Comparison of ENCODE assay signal across 11 mouse cellular contexts in genomic region chr6:113281676-113282075, GRCm38 (mm10). TPM values are rescaled to one million over a fixed set of nuclear protein-coding genes. Genes with fewer than 3 reads are reported as not detected.
DNase-seq lines count a peak whose midpoint lies in the region; ATAC-seq lines count a peak whose summit lies in the region.
"Had no signal": no experiment of that assay in that cellular context is flagged by ENCODE, and none has a peak within 500 bp of the region (broad histone marks: within the 10 kb centered on the region; RNA-seq: fewer than 3 reads in every experiment).

No protein-coding gene starts in this region.

- no peak for DNase-seq in liver, embryonic 11.5 days (ENCODE audit: low spot score)
- DNase-seq in liver = no peak
- no peak for DNase-seq in forebrain, embryonic 14.5 days (ENCODE audit: low spot score)
- DNase-seq in layer of hippocampus, adult 9-11 months = no peak
- no peak for DNase-seq in left cerebral cortex, postnatal 14 days (ENCODE audit: low spot score in 2 of 2)
- no peak for DNase-seq in lung, adult 18-20 months

- intact Hi-C loops in left cerebral cortex, postnatal 14 days (cut with DNase I) = no loop called here

- no peak overlapping the region for H3K4me3 ChIP-seq in liver, embryonic 11.5 days (ENCODE audit: low read depth, low read length)
- H3K4me3 ChIP-seq in forebrain, embryonic 14.5 days (ENCODE audit: low read depth, low read length) = no peak overlapping the region
- peak overlapping the region; percentile 43 for H3K4me3 ChIP-seq in hindbrain, embryonic 15.5 days
- H3K4me3 ChIP-seq in midbrain, embryonic 16.5 days (ENCODE audit: low read depth, low read length) = peak overlapping the region; percentile 44

- no peaks in the 10 kb centered on the region for H3K9me3 ChIP-seq in liver, embryonic 11.5 days (ENCODE audit: control insufficient read depth, low read length)
- no peaks in the 10 kb centered on the region for H3K9me3 ChIP-seq in forebrain, embryonic 14.5 days (replicated peaks; ENCODE audit: control insufficient read depth, low read length)
- H3K9me3 ChIP-seq in hindbrain, embryonic 15.5 days = no peaks in the 10 kb centered on the region
- no peaks in the 10 kb centered on the region for H3K9me3 ChIP-seq in midbrain, embryonic 16.5 days (replicated peaks; ENCODE audit: control insufficient read depth, low read length, poor library complexity, severe bottlenecking)
- H3K9me3 ChIP-seq: G1E; limb, embryonic 13.5 days had no signal

- H3K36me3 ChIP-seq in liver, embryonic 11.5 days (ENCODE audit: control insufficient read depth, insufficient read depth, low read length) = peaks cover 2% of the 10 kb centered on the region; the same call in 1 of the 2 replicates
- H3K36me3 ChIP-seq in forebrain, embryonic 14.5 days (ENCODE audit: control insufficient read depth, insufficient read depth, low read length) = peaks cover 28% of the 10 kb centered on the region
- peaks cover 13% of the 10 kb centered on the region; the same call in 1 of the 2 replicates for H3K36me3 ChIP-seq in hindbrain, embryonic 15.5 days
- H3K36me3 ChIP-seq in midbrain, embryonic 16.5 days (ENCODE audit: control insufficient read depth, insufficient read depth, low read length) = peaks cover 20% of the 10 kb centered on the region

- peak; percentile 37; the same call in 1 of the 2 replicates for ATAC-seq in liver, embryonic 11.5 days (replicated peaks; ENCODE audit: low FRiP score)
- 0 out of 2 replicates have a peak, but pooled peaks have one; percentile 24 for ATAC-seq in forebrain, embryonic 14.5 days
- ATAC-seq in hindbrain, embryonic 15.5 days (ENCODE audit: low FRiP score, low read depth) = peak; percentile 53; the same call in 1 of the 2 replicates
- ATAC-seq in midbrain, embryonic 16.5 days = no peak

- H3K4me1 ChIP-seq in liver, embryonic 11.5 days (replicated peaks; ENCODE audit: control insufficient read depth, insufficient read depth, low read length) = no peaks in the 10 kb centered on the region
- peaks cover 5% of the 10 kb centered on the region; the same call in 1 of the 2 replicates for H3K4me1 ChIP-seq in forebrain, embryonic 14.5 days (ENCODE audit: control insufficient read depth, insufficient read depth, low read length)
- H3K4me1 ChIP-seq in hindbrain, embryonic 15.5 days (replicated peaks) = peaks cover 16% of the 10 kb centered on the region
- H3K4me1 ChIP-seq in midbrain, embryonic 16.5 days (ENCODE audit: control insufficient read depth, insufficient read depth, low read length) = peaks cover 12% of the 10 kb centered on the region

- H3K4me2 ChIP-seq in liver, embryonic 11.5 days = no peak overlapping the region
- H3K4me2 ChIP-seq in forebrain, embryonic 14.5 days (ENCODE audit: low read length) = peak overlapping the region; percentile 50; the same call in 1 of the 2 replicates
- H3K4me2 ChIP-seq in hindbrain, embryonic 15.5 days = peak overlapping the region; percentile 89
- peak overlapping the region; percentile 83 for H3K4me2 ChIP-seq in midbrain, embryonic 16.5 days (ENCODE audit: low read length)

- no peak overlapping the region for H3K27ac ChIP-seq in liver, embryonic 11.5 days (ENCODE audit: low read depth, low read length)
- no peak overlapping the region for H3K27ac ChIP-seq in forebrain, embryonic 14.5 days (ENCODE audit: low read depth, low read length)
- no peak overlapping the region for H3K27ac ChIP-seq in hindbrain, embryonic 15.5 days (replicated peaks)
- H3K27ac ChIP-seq in midbrain, embryonic 16.5 days (ENCODE audit: low read length) = no peak overlapping the region
- H3K27ac ChIP-seq: limb, embryonic 13.5 days had no signal

- 58% methylated on average over 6 of the region's 6 CpGs for WGBS in liver, embryonic 11.5 days
- WGBS in forebrain, embryonic 14.5 days = 66% methylated on average over 6 of the region's 6 CpGs
- 59% methylated on average over 6 of the region's 6 CpGs for WGBS in hindbrain, embryonic 15.5 days
- 58% methylated on average over 6 of the region's 6 CpGs for WGBS in midbrain, embryonic 16.5 days

- H3K9ac ChIP-seq in liver, embryonic 11.5 days (ENCODE audit: low read depth, low read length) = no peak overlapping the region
- no peak overlapping the region for H3K9ac ChIP-seq in forebrain, embryonic 14.5 days (ENCODE audit: low read length)
- peak overlapping the region; percentile 55 for H3K9ac ChIP-seq in hindbrain, embryonic 15.5 days
- H3K9ac ChIP-seq in midbrain, embryonic 16.5 days (ENCODE audit: low read depth, low read length) = peak overlapping the region; percentile 66
- H3K9ac ChIP-seq: limb, embryonic 13.5 days had no signal

- H3K27me3 ChIP-seq in liver, embryonic 11.5 days (replicated peaks; ENCODE audit: control insufficient read depth, insufficient read depth, low read length) = peaks cover 36% of the 10 kb centered on the region
- H3K27me3 ChIP-seq in forebrain, embryonic 14.5 days (replicated peaks; ENCODE audit: control insufficient read depth, insufficient read depth, low read length) = peaks cover 32% of the 10 kb centered on the region
- peaks cover 36% of the 10 kb centered on the region for H3K27me3 ChIP-seq in hindbrain, embryonic 15.5 days
- peaks cover 26% of the 10 kb centered on the region for H3K27me3 ChIP-seq in midbrain, embryonic 16.5 days (ENCODE audit: control insufficient read depth, insufficient read depth, low read depth, low read length)

RNA-seq across cellular contexts. Expression of gene Cpne9, which starts 0.4 kb away (rescaled TPM):
- polyA plus RNA-seq in liver, embryonic 11.5 days (2014; fragmentation: Nextera tagmentation; extraction: Ambion mirVana) = 0.07 TPM in 1 of 2 replicates, not detected in the other
- polyA plus RNA-seq in forebrain, embryonic 14.5 days (2014; fragmentation: Nextera tagmentation; extraction: Ambion mirVana) = 0.23 and 0.80 TPM in 2 replicates
- polyA plus RNA-seq in hindbrain, embryonic 15.5 days (2015; fragmentation: Nextera tagmentation; extraction: Ambion mirVana) = 4.8 and 10.2 TPM in 2 replicates
- polyA plus RNA-seq in midbrain, embryonic 16.5 days (2015; fragmentation: Nextera tagmentation; extraction: Ambion mirVana) = 3.9 and 4.9 TPM in 2 replicates
- 10 to 100 TPM; 48.3 to 66.5 TPM for total RNA-seq in left cerebral cortex, postnatal 14 days (2021)
- total RNA-seq: heart, postnatal 10 days had no signal

RNA-seq across cellular contexts. Expression of gene Brpf1, which starts 25.3 kb away (rescaled TPM):
- polyA plus RNA-seq in liver, embryonic 11.5 days (2014; fragmentation: Nextera tagmentation; extraction: Ambion mirVana) = 22.0 and 23.3 TPM in 2 replicates
- 15.8 and 17.0 TPM in 2 replicates for polyA plus RNA-seq in forebrain, embryonic 14.5 days (2014; fragmentation: Nextera tagmentation; extraction: Ambion mirVana)
- polyA plus RNA-seq in hindbrain, embryonic 15.5 days (2015; fragmentation: Nextera tagmentation; extraction: Ambion mirVana) = 16.3 and 17.1 TPM in 2 replicates
- 13.3 and 15.0 TPM in 2 replicates for polyA plus RNA-seq in midbrain, embryonic 16.5 days (2015; fragmentation: Nextera tagmentation; extraction: Ambion mirVana)
- total RNA-seq in left cerebral cortex, postnatal 14 days (2021) = 10 to 100 TPM; 25.7 to 26.9 TPM

RNA-seq across cellular contexts. Expression of gene Mtmr14, which starts 44.0 kb away (rescaled TPM):
- 29.9 and 30.7 TPM in 2 replicates for polyA plus RNA-seq in liver, embryonic 11.5 days (2014; fragmentation: Nextera tagmentation; extraction: Ambion mirVana)
- polyA plus RNA-seq in forebrain, embryonic 14.5 days (2014; fragmentation: Nextera tagmentation; extraction: Ambion mirVana) = 41.7 and 43.6 TPM in 2 replicates
- polyA plus RNA-seq in hindbrain, embryonic 15.5 days (2015; fragmentation: Nextera tagmentation; extraction: Ambion mirVana) = 35.7 and 41.0 TPM in 2 replicates
- polyA plus RNA-seq in midbrain, embryonic 16.5 days (2015; fragmentation: Nextera tagmentation; extraction: Ambion mirVana) = 33.7 and 34.0 TPM in 2 replicates
- total RNA-seq in left cerebral cortex, postnatal 14 days (2021) = 10 to 100 TPM; 21.3 to 21.6 TPM

RNA-seq across cellular contexts. Expression of gene Ogg1, which starts 45.1 kb away (rescaled TPM):
- polyA plus RNA-seq in liver, embryonic 11.5 days (2014; fragmentation: Nextera tagmentation; extraction: Ambion mirVana) = 12.7 and 15.1 TPM in 2 replicates
- polyA plus RNA-seq in forebrain, embryonic 14.5 days (2014; fragmentation: Nextera tagmentation; extraction: Ambion mirVana) = 12.7 and 14.7 TPM in 2 replicates
- 8.5 and 9.3 TPM in 2 replicates for polyA plus RNA-seq in hindbrain, embryonic 15.5 days (2015; fragmentation: Nextera tagmentation; extraction: Ambion mirVana)
- 6.2 and 7.0 TPM in 2 replicates for polyA plus RNA-seq in midbrain, embryonic 16.5 days (2015; fragmentation: Nextera tagmentation; extraction: Ambion mirVana)
- 1 to 10 TPM; 4.9 to 5.8 TPM for total RNA-seq in left cerebral cortex, postnatal 14 days (2021)

Comparison
In these comparisons a context has a peak if more than half of its experiments do, and no peak if none do; other contexts are left out.
1. H3K4me3 ChIP-seq: peak in hindbrain, embryonic 15.5 days (single experiment) and midbrain, embryonic 16.5 days (single experiment); none in liver, embryonic 11.5 days (single experiment) and forebrain, embryonic 14.5 days (single experiment).
2. H3K9ac ChIP-seq: peak in hindbrain, embryonic 15.5 days (single experiment) and midbrain, embryonic 16.5 days (single experiment); none in liver, embryonic 11.5 days (single experiment) and forebrain, embryonic 14.5 days (single experiment).